Mouse (Mus musculus): ENCODE measurements around the gene Slc7a5. TPM values are rescaled to one million over a fixed set of nuclear protein-coding genes. Genes with fewer than 3 reads are reported as not detected.

The Slc7a5 gene
- polyA plus RNA-seq, 1 experiment from 2014 or later, result 34.7 TPM

DNA sequence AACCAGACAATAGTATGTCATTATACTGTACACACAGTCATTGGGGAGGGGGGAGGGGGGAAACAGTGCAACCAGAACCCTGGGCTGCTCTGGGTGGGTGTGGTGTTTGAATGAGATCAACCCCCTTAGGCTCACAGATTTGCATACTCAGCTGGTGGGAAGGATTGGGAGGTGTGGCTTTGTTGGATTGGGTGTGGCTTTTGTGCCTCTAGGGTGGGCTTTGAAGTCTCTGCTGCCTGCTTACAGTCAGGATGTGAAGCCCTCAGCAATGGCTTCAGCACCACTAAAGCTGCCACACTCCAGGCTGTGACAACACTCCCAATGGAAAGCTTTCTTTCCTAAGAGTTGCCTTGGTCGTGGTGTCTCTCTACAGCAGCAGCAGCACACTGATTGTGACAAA lies 19.9 kb downstream of the Slc7a5 start:
- Histone ChIP-seq H3K27ac (no peak overlapping the region), H3K4me3 (replicated peaks) (no peak overlapping the region), H3K9me3 (no peaks in the 10 kb centered on the region), H3K4me1 (no peaks in the 10 kb centered on the region), H3K36me3 (replicated peaks) (peaks cover 58% of the 10 kb centered on the region), H3K27me3 (no peaks in the 10 kb centered on the region), H3K9ac (no peak overlapping the region), H3K4me2 (no peak overlapping the region)
- no peak for ATAC-seq (ENCODE audit: low FRiP score)
- WGBS, result 74% methylated on average over 1 of the region's 1 CpGs

GRCm38 (mm10) chr8:121885433-121885832 lies 22.1 kb downstream of the Slc7a5 start:
- Histone ChIP-seq H3K4me1 (no peaks in the 10 kb centered on the region), H3K27me3 (no peaks in the 10 kb centered on the region), H3K27ac (no peak overlapping the region), H3K9ac (no peak overlapping the region), H3K4me3 (replicated peaks) (no peak overlapping the region), H3K36me3 (replicated peaks) (peaks cover 76% of the 10 kb centered on the region), H3K4me2 (no peak overlapping the region), H3K9me3 (no peaks in the 10 kb centered on the region)
- WGBS, result 82% methylated on average over 6 of the region's 6 CpGs
- ATAC-seq (ENCODE audit: low FRiP score), result no peak

- Histone ChIP-seq H3K4me3 (replicated peaks) (no peak overlapping the region), H3K4me2 (no peak overlapping the region), H3K9ac (no peak overlapping the region), H3K36me3 (replicated peaks) (peaks cover 76% of the 10 kb centered on the region), H3K27me3 (no peaks in the 10 kb centered on the region), H3K27ac (no peak overlapping the region), H3K9me3 (no peaks in the 10 kb centered on the region), H3K4me1 (no peaks in the 10 kb centered on the region)
- 96% methylated on average over 9 of the region's 9 CpGs for WGBS
- no peak for ATAC-seq (ENCODE audit: low FRiP score)
Observed at GRCm38 (mm10) chr8:121885001-121885400, 22.5 kb downstream of the Slc7a5 start.

- Histone ChIP-seq H3K9ac (no peak overlapping the region), H3K27ac (no peak overlapping the region), H3K36me3 (replicated peaks) (peaks cover 76% of the 10 kb centered on the region), H3K4me2 (no peak overlapping the region), H3K27me3 (no peaks in the 10 kb centered on the region), H3K4me1 (no peaks in the 10 kb centered on the region), H3K4me3 (replicated peaks) (no peak overlapping the region), H3K9me3 (no peaks in the 10 kb centered on the region)
- ATAC-seq (ENCODE audit: low FRiP score), result no peak
- WGBS, result 85% methylated on average over 3 of the region's 3 CpGs
Observed at GRCm38 (mm10) chr8:121884181-121884580, 23.3 kb downstream of the Slc7a5 start.

DNA sequence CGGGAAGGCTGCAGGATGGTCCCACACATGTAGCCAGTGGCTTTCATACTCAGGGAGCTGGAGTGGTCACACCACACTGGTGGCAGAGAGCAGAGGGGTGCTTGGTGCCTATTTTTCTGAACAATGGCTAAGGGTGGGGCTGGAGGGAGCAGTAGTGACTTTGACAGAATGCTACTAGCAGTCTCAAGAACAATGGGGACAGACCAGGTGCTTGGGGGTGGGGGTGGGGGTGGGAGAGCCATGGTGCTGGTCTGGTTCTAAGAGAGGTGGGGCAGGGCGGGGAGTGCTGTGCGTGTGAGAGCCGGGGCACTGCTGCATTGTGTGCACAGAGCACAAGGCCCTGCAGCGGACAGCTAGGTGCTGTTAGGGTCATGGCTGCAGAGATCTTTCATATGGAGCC lies 25.6 kb downstream of the Slc7a5 start:
- no peak for ATAC-seq (ENCODE audit: low FRiP score)
- Histone ChIP-seq H3K27me3 (no peaks in the 10 kb centered on the region), H3K9ac (no peak overlapping the region), H3K9me3 (no peaks in the 10 kb centered on the region), H3K4me1 (no peaks in the 10 kb centered on the region), H3K27ac (no peak overlapping the region), H3K4me2 (no peak overlapping the region), H3K36me3 (replicated peaks) (peaks cover 62% of the 10 kb centered on the region), H3K4me3 (replicated peaks) (no peak overlapping the region)
- WGBS, result 92% methylated on average over 5 of the region's 5 CpGs

GRCm38 (mm10) chr8:121880818-121881217 lies 26.7 kb downstream of the Slc7a5 start:
- 73% methylated on average over 1 of the region's 1 CpGs for WGBS
- Histone ChIP-seq H3K4me1 (no peaks in the 10 kb centered on the region), H3K9ac (no peak overlapping the region), H3K27ac (no peak overlapping the region), H3K4me3 (replicated peaks) (no peak overlapping the region), H3K4me2 (no peak overlapping the region), H3K27me3 (no peaks in the 10 kb centered on the region), H3K9me3 (no peaks in the 10 kb centered on the region), H3K36me3 (replicated peaks) (peaks cover 51% of the 10 kb centered on the region)
- ATAC-seq (ENCODE audit: low FRiP score), result no peak

DNA sequence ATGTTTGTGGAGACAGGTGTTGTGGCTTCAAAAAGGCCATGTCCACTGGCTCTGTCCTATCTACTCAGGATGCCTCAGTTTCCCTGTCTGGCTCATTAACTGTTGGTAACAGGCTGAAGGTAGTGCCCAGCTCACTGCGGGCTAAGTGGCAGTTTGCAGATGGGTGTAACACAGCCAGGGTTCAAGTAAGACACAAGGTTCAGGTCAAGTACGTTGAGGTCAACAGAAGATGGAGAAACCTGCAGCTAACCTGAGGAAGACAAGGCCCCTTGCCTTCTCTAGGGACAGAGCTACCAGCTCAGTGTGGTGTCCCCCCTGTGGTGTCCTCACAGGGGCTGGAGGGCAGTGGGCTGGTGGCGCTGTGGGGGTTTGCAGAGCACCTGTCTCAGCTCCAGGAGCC lies 27.8 kb downstream of the Slc7a5 start:
- Histone ChIP-seq H3K27ac (no peak overlapping the region), H3K4me2 (no peak overlapping the region), H3K4me1 (no peaks in the 10 kb centered on the region), H3K36me3 (replicated peaks) (peaks cover 40% of the 10 kb centered on the region), H3K9me3 (no peaks in the 10 kb centered on the region), H3K9ac (no peak overlapping the region), H3K4me3 (replicated peaks) (no peak overlapping the region), H3K27me3 (no peaks in the 10 kb centered on the region)
- 86% methylated on average over 3 of the region's 3 CpGs for WGBS
- ATAC-seq (ENCODE audit: low FRiP score), result no peak

DNA sequence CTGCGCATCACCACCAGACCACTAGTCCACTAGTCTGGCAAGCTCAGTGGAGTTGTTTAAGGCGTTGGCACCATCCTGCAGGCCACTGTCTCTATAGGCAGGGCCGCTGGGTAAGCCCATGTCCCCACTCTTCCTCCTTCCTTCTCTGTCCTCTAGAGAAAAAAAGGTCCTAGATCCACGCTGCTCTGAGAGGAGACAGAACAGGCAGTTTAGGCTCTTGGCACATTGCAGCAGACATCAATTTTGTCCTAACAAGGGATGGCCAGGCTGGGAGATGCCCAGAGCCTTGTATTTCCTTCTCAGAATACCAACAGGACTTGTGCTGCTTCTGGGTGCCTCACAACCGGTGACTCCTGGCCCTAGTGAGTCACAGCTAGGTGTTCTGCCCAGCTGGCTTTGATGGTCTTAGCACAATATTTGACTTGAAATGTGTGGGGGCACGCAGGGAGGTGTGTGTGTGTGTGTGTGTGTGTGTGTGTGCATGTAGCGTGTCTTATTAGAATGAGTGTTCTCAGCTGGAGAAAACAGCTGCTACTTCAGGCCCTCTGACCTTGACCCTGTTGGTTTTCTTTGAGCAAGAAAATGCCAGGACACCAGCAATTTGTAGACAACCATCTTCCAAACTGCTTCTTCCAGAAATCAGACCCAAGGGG lies 29.5 kb downstream of the Slc7a5 start:
- H3K9ac ChIP-seq, result no peak overlapping the region
- H3K36me3 ChIP-seq (replicated peaks), result peaks cover 23% of the 10 kb centered on the region
- no peak overlapping the region for H3K4me3 ChIP-seq (replicated peaks)
- H3K4me1 ChIP-seq, result no peaks in the 10 kb centered on the region
- no peaks in the 10 kb centered on the region for H3K9me3 ChIP-seq
- H3K27me3 ChIP-seq, result no peaks in the 10 kb centered on the region
- WGBS, result 93% methylated on average over 7 of the region's 7 CpGs
- H3K4me2 ChIP-seq, result no peak overlapping the region
- H3K27ac ChIP-seq, result no peak overlapping the region
- ATAC-seq (ENCODE audit: low FRiP score), result no peak

- no peak for ATAC-seq (ENCODE audit: low FRiP score)
- no peaks in the 10 kb centered on the region for H3K9me3 ChIP-seq
- no peak overlapping the region for H3K4me2 ChIP-seq
- peaks cover 15% of the 10 kb centered on the region for H3K36me3 ChIP-seq (replicated peaks)
- H3K27me3 ChIP-seq, result no peaks in the 10 kb centered on the region
- WGBS, result 84% methylated on average over 5 of the region's 5 CpGs
- no peak overlapping the region for H3K27ac ChIP-seq
- no peak overlapping the region for H3K4me3 ChIP-seq (replicated peaks)
- no peak overlapping the region for H3K9ac ChIP-seq
- H3K4me1 ChIP-seq, result peaks cover 4% of the 10 kb centered on the region
Observed at GRCm38 (mm10) chr8:121877212-121877611, 30.3 kb downstream of the Slc7a5 start.

GRCm38 (mm10) chr8:121875517-121875916 lies 32.0 kb downstream of the Slc7a5 start:
- peaks cover 10% of the 10 kb centered on the region for H3K4me1 ChIP-seq
- 89% methylated on average over 9 of the region's 9 CpGs for WGBS
- no peaks in the 10 kb centered on the region for H3K9me3 ChIP-seq
- 0 out of 2 replicates have a peak, but pooled peaks cover under 1% of the 10 kb centered on the region for H3K36me3 ChIP-seq (replicated peaks)
- H3K9ac ChIP-seq, result no peak overlapping the region
- no peak overlapping the region for H3K27ac ChIP-seq
- no peak overlapping the region for H3K4me3 ChIP-seq (replicated peaks)
- no peak overlapping the region for H3K4me2 ChIP-seq
- no peaks in the 10 kb centered on the region for H3K27me3 ChIP-seq
- ATAC-seq (ENCODE audit: low FRiP score), result no peak

- WGBS, result 90% methylated on average over 3 of the region's 3 CpGs
- H3K36me3 ChIP-seq (replicated peaks), result no peaks in the 10 kb centered on the region
- H3K4me3 ChIP-seq (replicated peaks), result no peak overlapping the region
- no peaks in the 10 kb centered on the region for H3K27me3 ChIP-seq
- no peak for ATAC-seq (ENCODE audit: low FRiP score)
- no peak overlapping the region for H3K9ac ChIP-seq
- no peak overlapping the region for H3K4me2 ChIP-seq
- H3K27ac ChIP-seq, result no peak overlapping the region
- no peaks in the 10 kb centered on the region for H3K9me3 ChIP-seq
- H3K4me1 ChIP-seq, result peaks cover 10% of the 10 kb centered on the region
Observed at GRCm38 (mm10) chr8:121875045-121875444, 32.4 kb downstream of the Slc7a5 start.

- WGBS, result 75% methylated on average over 9 of the region's 9 CpGs
- no peaks in the 10 kb centered on the region for H3K9me3 ChIP-seq
- H3K4me1 ChIP-seq, result peaks cover 10% of the 10 kb centered on the region
- H3K4me3 ChIP-seq (replicated peaks), result no peak overlapping the region
- no peaks in the 10 kb centered on the region for H3K36me3 ChIP-seq (replicated peaks)
- ATAC-seq (ENCODE audit: low FRiP score), result no peak
- H3K4me2 ChIP-seq, result no peak overlapping the region
- no peak overlapping the region for H3K27ac ChIP-seq
- no peaks in the 10 kb centered on the region for H3K27me3 ChIP-seq
- no peak overlapping the region for H3K9ac ChIP-seq
Observed at GRCm38 (mm10) chr8:121874031-121874430, 33.5 kb downstream of the Slc7a5 start.

DNA sequence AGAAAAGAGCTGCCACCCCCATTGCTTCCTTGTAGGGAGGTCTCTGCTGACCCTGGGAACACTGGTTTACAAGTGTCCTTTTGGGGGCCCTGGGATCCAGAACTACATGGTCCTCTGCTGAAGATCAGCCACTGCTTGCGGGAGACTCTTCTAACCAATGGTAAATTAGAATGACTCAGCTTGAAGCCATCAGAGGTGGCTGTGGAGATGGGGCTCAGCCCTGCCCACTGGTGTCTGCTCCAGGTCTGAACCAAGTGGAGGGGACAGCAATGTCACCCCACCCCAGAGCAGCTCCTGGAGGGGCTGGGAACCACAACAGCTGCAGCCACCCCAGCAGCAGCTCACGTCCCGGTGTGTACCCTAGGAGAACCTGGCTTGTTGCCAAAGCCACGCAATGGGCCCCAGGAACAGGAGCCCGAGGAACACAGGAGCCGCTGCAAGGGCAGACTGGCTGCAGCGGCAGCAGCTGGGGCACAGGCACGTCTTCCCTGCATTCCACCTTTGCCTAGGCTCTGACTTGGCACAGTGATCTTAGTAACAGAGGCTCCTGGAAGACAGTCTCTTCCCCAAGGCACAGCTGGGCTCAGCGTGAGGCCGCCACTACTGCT lies 35.6 kb downstream of the Slc7a5 start:
- Histone ChIP-seq H3K27ac (peak overlapping the region; percentile 10; the same call in 1 of the 2 replicates), H3K36me3 (replicated peaks) (no peaks in the 10 kb centered on the region), H3K9ac (no peak overlapping the region), H3K4me1 (peaks cover 10% of the 10 kb centered on the region), H3K27me3 (no peaks in the 10 kb centered on the region), H3K4me2 (peak overlapping the region; percentile 8; the same call in 1 of the 2 replicates), H3K9me3 (no peaks in the 10 kb centered on the region), H3K4me3 (replicated peaks) (no peak overlapping the region)
- WGBS, result 50% methylated on average over 10 of the region's 10 CpGs
- no peak for ATAC-seq (ENCODE audit: low FRiP score)
